Mouse (Mus musculus) liver, embryonic 12.5 days (tissue): Measurements from ENCODE around the gene Gpbar1. TPM values are rescaled to one million over a fixed set of nuclear protein-coding genes. Genes with fewer than 3 reads are reported as not detected.
A peak's percentile ranks its signal among the peaks of the same experiment; 100 is the strongest.

Source experiments
- ATAC-seq: fragments of 200-750 bp; cut with Nextera tagmentation; 2 replicates; pipeline ENCODE4 v1.8.0; 2017; ENCODE audit warnings: moderate number of reproducible peaks, mild to moderate bottlenecking, moderate library complexity
- H3K27ac ChIP-seq: fragments of 300-500 bp; sonication (generic); 2 replicates; pipeline ENCODE4 v1.5.1; 2016; ENCODE audit warnings: mild to moderate bottlenecking
- H3K27me3 ChIP-seq: fragments of 300-500 bp; sonication (generic); replicated peaks from 2 replicates; pipeline ENCODE4 v1.6.1; 2016; ENCODE audit warnings: mild to moderate bottlenecking, moderate library complexity
- H3K36me3 ChIP-seq: fragments of 300-500 bp; sonication (generic); 2 replicates; pipeline ENCODE4 v1.6.1; 2016; ENCODE audit warnings: mild to moderate bottlenecking, moderate library complexity
- H3K4me1 ChIP-seq: fragments of 300-500 bp; sonication (generic); 2 replicates; pipeline ENCODE4 v1.6.1; 2016
- H3K4me2 ChIP-seq: fragments of 300-500 bp; sonication (generic); 2 replicates; pipeline ENCODE4 v1.6.1; 2016; ENCODE audit warnings: mild to moderate bottlenecking, moderate library complexity
- H3K4me3 ChIP-seq: fragments of 300-500 bp; sonication (generic); 2 replicates; pipeline ENCODE4 v1.5.1; 2016; ENCODE audit warnings: mild to moderate bottlenecking, moderate library complexity
- H3K9ac ChIP-seq: fragments of 300-500 bp; sonication (generic); 2 replicates; pipeline ENCODE4 v1.6.1; 2016; ENCODE audit warnings: mild to moderate bottlenecking, moderate library complexity
- H3K9me3 ChIP-seq: fragments of 300-500 bp; sonication (generic); replicated peaks from 2 replicates; pipeline ENCODE4 v1.6.1; 2016; ENCODE audit warnings: mild to moderate bottlenecking, moderate library complexity
- WGBS: fragments of 180-500 bp; shearing (Covaris S2); methylation state at CpG from one replicate; pipeline ENCODE4 v1.1.7; 2016; ENCODE audit not compliant: insufficient replicate concordance; 5-methylcytosine and 5-hydroxymethylcytosine counted together
- polyA plus RNA-seq: library from polyadenylated mRNA; unstranded; fragments of >200 nt; fragmentation: Nextera tagmentation; extraction: Ambion mirVana; gene quantifications from 2 replicates; pipeline ENCODE4 v1.2.1, GENCODE M21; 2016

Gene Gpbar1
- polyA plus RNA-seq, 1 experiment from 2014 or later, result 1.2 TPM

- 0 out of 2 replicates have a peak overlapping the region, but pooled peaks have one; percentile 9 for H3K27ac ChIP-seq
These were observed 22.2 kb downstream of the Gpbar1 start for GRCm38 (mm10) chr1:74300347-74301110.

GRCm38 (mm10) chr1:74302229-74302628 lies 23.9 kb downstream of the Gpbar1 start:
- 82% methylated on average over 7 of the region's 7 CpGs for WGBS
- Histone ChIP-seq H3K9me3 (no peaks in the 10 kb centered on the region), H3K36me3 (no peaks in the 10 kb centered on the region), H3K4me1 (peaks cover 77% of the 10 kb centered on the region), H3K4me2 (no peak overlapping the region), H3K27me3 (no peaks in the 10 kb centered on the region), H3K4me3 (no peak overlapping the region), H3K27ac (peak overlapping the region; percentile 32; the same call in 1 of the 2 replicates), H3K9ac (no peak overlapping the region)
- no peak for ATAC-seq

More at GRCm38 (mm10) chr1:74300347-74301110, 22.2 kb downstream of the Gpbar1 start:
- no peak for ATAC-seq
- Histone ChIP-seq H3K27me3 (no peaks in the 10 kb centered on the region), H3K4me3 (no peak overlapping the region), H3K4me2 (no peak overlapping the region), H3K9me3 (no peaks in the 10 kb centered on the region), H3K4me1 (peaks cover 91% of the 10 kb centered on the region), H3K36me3 (no peaks in the 10 kb centered on the region), H3K9ac (no peak overlapping the region)
- 56% methylated on average over 6 of the region's 6 CpGs for WGBS

GRCm38 (mm10) chr1:74302835-74303234 lies 24.5 kb downstream of the Gpbar1 start:
- Histone ChIP-seq H3K36me3 (no peaks in the 10 kb centered on the region), H3K9ac (no peak overlapping the region), H3K4me2 (peak overlapping the region; percentile 95), H3K27ac (peak overlapping the region; percentile 32; the same call in 1 of the 2 replicates), H3K9me3 (no peaks in the 10 kb centered on the region), H3K4me3 (peak overlapping the region; percentile 71; the same call in 1 of the 2 replicates), H3K27me3 (no peaks in the 10 kb centered on the region), H3K4me1 (peaks cover 77% of the 10 kb centered on the region)
- WGBS, result 73% methylated on average over 2 of the region's 2 CpGs
- ATAC-seq, result no peak

GRCm38 (mm10) chr1:74303509-74304338 lies 25.4 kb downstream of the Gpbar1 start:
- Histone ChIP-seq H3K36me3 (no peaks in the 10 kb centered on the region), H3K4me3 (peak overlapping the region; percentile 71), H3K9me3 (no peaks in the 10 kb centered on the region), H3K4me1 (peaks cover 75% of the 10 kb centered on the region), H3K9ac (peak overlapping the region; percentile 87), H3K27me3 (no peaks in the 10 kb centered on the region), H3K4me2 (peak overlapping the region; percentile 95), H3K27ac (peak overlapping the region; percentile 76)
- WGBS, result under 1% methylated on average over 56 of the region's 56 CpGs
- ATAC-seq, result peak; percentile 90

- H3K9me3 ChIP-seq, result no peaks in the 10 kb centered on the region
- peak overlapping the region; percentile 76 for H3K27ac ChIP-seq
- H3K4me1 ChIP-seq, result peaks cover 71% of the 10 kb centered on the region
- 8% methylated on average over 12 of the region's 12 CpGs for WGBS
- no peaks in the 10 kb centered on the region for H3K36me3 ChIP-seq
- no peaks in the 10 kb centered on the region for H3K27me3 ChIP-seq
- peak overlapping the region; percentile 95 for H3K4me2 ChIP-seq
- H3K9ac ChIP-seq, result peak overlapping the region; percentile 87
- peak; percentile 21; the same call in 1 of the 2 replicates for ATAC-seq
- peak overlapping the region; percentile 71 for H3K4me3 ChIP-seq
These were observed 26.0 kb downstream of the Gpbar1 start for GRCm38 (mm10) chr1:74304339-74304790.

GRCm38 (mm10) chr1:74304946-74305345 lies 26.6 kb downstream of the Gpbar1 start:
- no peak for ATAC-seq
- no peaks in the 10 kb centered on the region for H3K9me3 ChIP-seq
- no peak overlapping the region for H3K4me2 ChIP-seq
- no peak overlapping the region for H3K4me3 ChIP-seq
- no peaks in the 10 kb centered on the region for H3K27me3 ChIP-seq
- H3K9ac ChIP-seq, result no peak overlapping the region
- no peak overlapping the region for H3K27ac ChIP-seq
- WGBS, result 69% methylated on average over 4 of the region's 4 CpGs
- peaks cover 69% of the 10 kb centered on the region for H3K4me1 ChIP-seq
- no peaks in the 10 kb centered on the region for H3K36me3 ChIP-seq

GRCm38 (mm10) chr1:74305522-74305921 lies 27.2 kb downstream of the Gpbar1 start, which contains the start of gene Tmbim1:
Gene Tmbim1 (minus strand): TSS chr1:74305622.
- H3K4me2 ChIP-seq, result peak within 1 kb of the TSS; percentile 95
- H3K9me3 ChIP-seq, result no peaks in the 10 kb centered on the region
- H3K36me3 ChIP-seq, result no peaks in the 10 kb centered on the region
- H3K27ac ChIP-seq, result no peak within 1 kb of the TSS
- WGBS, result 88% methylated on average over 2 of the region's 2 CpGs
- no peaks in the 10 kb centered on the region for H3K27me3 ChIP-seq
- H3K4me3 ChIP-seq, result peak within 1 kb of the TSS; percentile 71
- no peak for ATAC-seq
- peak within 1 kb of the TSS; percentile 87 for H3K9ac ChIP-seq
- H3K4me1 ChIP-seq, result peaks cover 65% of the 10 kb centered on the region

GRCm38 (mm10) chr1:74307146-74307545 lies 28.8 kb downstream of the Gpbar1 start:
- Histone ChIP-seq H3K4me2 (no peak overlapping the region), H3K36me3 (no peaks in the 10 kb centered on the region), H3K4me1 (peaks cover 50% of the 10 kb centered on the region), H3K9me3 (no peaks in the 10 kb centered on the region), H3K9ac (no peak overlapping the region), H3K4me3 (no peak overlapping the region), H3K27ac (no peak overlapping the region), H3K27me3 (no peaks in the 10 kb centered on the region)
- 88% methylated on average over 1 of the region's 1 CpGs for WGBS
- no peak for ATAC-seq

GRCm38 (mm10) chr1:74308001-74308964 lies 29.9 kb downstream of the Gpbar1 start:
- Histone ChIP-seq H3K36me3 (no peaks in the 10 kb centered on the region), H3K9me3 (no peaks in the 10 kb centered on the region), H3K4me2 (no peak overlapping the region), H3K27me3 (no peaks in the 10 kb centered on the region), H3K9ac (no peak overlapping the region), H3K4me1 (peaks cover 39% of the 10 kb centered on the region), H3K4me3 (no peak overlapping the region), H3K27ac (no peak overlapping the region)
- 56% methylated on average over 10 of the region's 10 CpGs for WGBS
- ATAC-seq, result no peak

- 16% methylated on average over 3 of the region's 3 CpGs for WGBS
- no peak overlapping the region for H3K9ac ChIP-seq
- no peaks in the 10 kb centered on the region for H3K27me3 ChIP-seq
- no peaks in the 10 kb centered on the region for H3K9me3 ChIP-seq
- H3K4me1 ChIP-seq, result peaks cover 28% of the 10 kb centered on the region
- no peak overlapping the region for H3K4me3 ChIP-seq
- no peaks in the 10 kb centered on the region for H3K36me3 ChIP-seq
- no peak overlapping the region for H3K4me2 ChIP-seq
- H3K27ac ChIP-seq, result no peak overlapping the region
- no peak for ATAC-seq
These were observed 31.4 kb downstream of the Gpbar1 start for GRCm38 (mm10) chr1:74309767-74310166.

- Histone ChIP-seq H3K27ac (no peak overlapping the region), H3K9ac (no peak overlapping the region), H3K9me3 (no peaks in the 10 kb centered on the region), H3K4me1 (peaks cover 11% of the 10 kb centered on the region), H3K27me3 (no peaks in the 10 kb centered on the region), H3K4me2 (no peak overlapping the region), H3K4me3 (no peak overlapping the region), H3K36me3 (no peaks in the 10 kb centered on the region)
- peak; percentile 38; the same call in 1 of the 2 replicates for ATAC-seq
- WGBS, result 1% methylated on average over 3 of the region's 3 CpGs
These were observed 34.8 kb downstream of the Gpbar1 start for GRCm38 (mm10) chr1:74313049-74313692.
